Mouse (Mus musculus) Patski (cell line): ENCODE data around the gene Sftpa1. TPM values are rescaled to one million over a fixed set of nuclear protein-coding genes. Genes with fewer than 3 reads are reported as not detected.

Source experiments
- ATAC-seq: fragments of 100-300 bp; one replicate; pipeline ENCODE4 v1.8.0; 2021
- CTCF ChIA-PET: fragments of 350-600 bp; sonication (Branson Sonifier 250); formaldehyde crosslinking; loops from one replicate; lab custom pipeline; 2022; ENCODE audit warnings: inconsistent platforms; lab: Charles Lee
- POLR2A ChIA-PET: fragments of 350-600 bp; sonication (Branson Sonifier 250); formaldehyde crosslinking; loops from one replicate; lab custom pipeline; 2022; ENCODE audit warnings: antibody characterized with exemption, inconsistent platforms; lab: Charles Lee
- DNase-seq: peaks from one replicate; pipeline ENCODE4 v3.0.0-alpha.2; 2011; ENCODE audit warnings: low read depth, low spot score
- H3K27me3 ChIP-seq: fragments of 371-371 bp; one replicate; pipeline ENCODE4 v1.5.1; 2021
- CTCF ChIP-seq: fragments of 100-300 bp; IDR thresholded peaks from one replicate; pipeline ENCODE4 v1.5.1; 2021
- in situ Hi-C: fragments of 300-500 bp; cut with MboI; formaldehyde crosslinking; loops from 3 replicates; pipeline ENCODE4 v1.11.1; 2018; ENCODE audit warnings: low pct_unique_long_range_greater_than_20kb, mixed read lengths
- polyA plus RNA-seq: library from polyadenylated mRNA; unstranded; gene quantifications from one replicate; pipeline ENCODE4 v1.2.3, GENCODE M21; 2021

The Sftpa1 gene
- not detected for polyA plus RNA-seq

- TF ChIP-seq CTCF = no peak
- POLR2A ChIA-PET = no interaction called here
- no peak for ATAC-seq
- no peak for DNase-seq
- H3K27me3 ChIP-seq = peaks cover 54% of the 10 kb centered on the region
- CTCF ChIA-PET = no interaction called here
- in situ Hi-C loops = no loop called here
Observed at GRCm38 (mm10) chr14:41131540-41131939, at the start of gene Sftpa1. Gene Sftpa1 (plus strand): TSS chr14:41131782.

- ChIA-PET CTCF (interaction anchor here (1.1 kb wide), 1 partner anchor 8 kb away, joined by 3 read pairs; no protein-coding TSS in a partner anchor), POLR2A (no interaction called here)
- no peak for ATAC-seq
- H3K27me3 ChIP-seq = peaks cover 60% of the 10 kb centered on the region
- no peak for TF ChIP-seq CTCF
- in situ Hi-C loops = no loop called here
- DNase-seq = no peak
Observed at GRCm38 (mm10) chr14:41082408-41082807, 49.2 kb upstream of the Sftpa1 start.

DNA sequence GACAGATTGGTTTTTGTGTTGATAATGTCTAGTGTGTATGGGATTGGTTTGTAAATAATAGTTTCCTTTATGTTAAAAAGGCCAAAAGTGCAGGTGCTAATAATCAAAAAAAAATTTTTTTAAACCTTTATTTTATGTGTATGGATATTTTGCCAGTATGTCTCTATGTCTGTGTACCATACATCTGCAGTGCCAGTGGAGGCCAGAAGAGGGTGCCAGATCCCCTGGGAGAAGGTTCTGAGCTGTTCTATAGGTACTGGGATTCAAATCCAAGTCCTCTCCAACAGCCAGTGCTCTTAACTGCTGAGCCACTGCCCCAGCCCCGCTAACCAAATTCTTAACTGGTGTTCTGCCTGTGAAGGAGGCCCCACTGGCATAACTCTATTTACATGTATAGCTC lies 44.1 kb upstream of the Sftpa1 start:
- DNase-seq (no peak), ATAC-seq (no peak)
- CTCF ChIA-PET = interaction anchor here (1.4 kb wide), 1 partner anchor 9 kb away, joined by 3 read pairs; no protein-coding TSS in a partner anchor

DNA sequence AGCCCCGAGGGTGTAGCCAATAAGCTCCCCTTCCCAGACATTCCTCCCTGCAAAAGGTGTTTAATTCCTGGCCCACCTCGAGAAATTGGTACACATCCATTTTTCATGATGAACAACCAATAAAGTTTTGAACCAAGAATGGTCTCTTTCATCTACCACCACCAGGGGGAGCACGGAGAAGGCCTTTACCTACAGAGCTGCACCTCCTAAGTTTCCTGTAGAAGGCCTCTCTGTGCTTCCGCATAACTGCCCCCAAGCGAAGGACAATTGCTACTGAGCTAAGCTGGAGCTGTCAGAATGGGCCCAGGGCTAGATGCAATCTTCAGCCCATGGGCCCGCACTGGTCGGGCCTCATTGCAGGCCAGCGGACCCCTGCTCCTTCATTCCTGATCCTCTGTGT lies 40.8 kb upstream of the Sftpa1 start:
- ATAC-seq = no peak
- POLR2A ChIA-PET = interaction anchor here (0.6 kb wide), 1 partner anchor 396 kb away, joined by 5 read pairs; no protein-coding TSS in a partner anchor
- CTCF ChIA-PET = interaction anchor here (1.0 to 2.8 kb wide), 5 partner anchors 8 to 72 kb away, joined by 3 to 8 read pairs (median 6); no protein-coding TSS in a partner anchor
- in situ Hi-C loops = loop anchor here (5.0 kb wide), 1 partner anchor 72 kb away; no protein-coding TSS in a partner anchor
- H3K27me3 ChIP-seq = peaks cover 48% of the 10 kb centered on the region
- no peak for DNase-seq
- peak; percentile 69 for TF ChIP-seq CTCF

More for the DNA sequence above, 44.1 kb upstream of the Sftpa1 start:
- peak; percentile 50 for TF ChIP-seq CTCF
- POLR2A ChIA-PET = no interaction called here
- peaks cover 48% of the 10 kb centered on the region for H3K27me3 ChIP-seq
- in situ Hi-C loops = no loop called here

- DNase-seq = no peak
- no peak for ATAC-seq
- ChIA-PET CTCF (interaction anchor here (0.9 to 1.6 kb wide), 6 partner anchors 9 to 67 kb away, joined by 3 to 7 read pairs (median 4); partner anchors contain the start of gene Mat1a), POLR2A (no interaction called here)
- H3K27me3 ChIP-seq = peaks cover 41% of the 10 kb centered on the region
- peak; percentile 59 for TF ChIP-seq CTCF
- in situ Hi-C loops = loop anchor here (5.0 kb wide), 1 partner anchor 68 kb away; no protein-coding TSS in a partner anchor
Observed at GRCm38 (mm10) chr14:41094114-41094513, 37.5 kb upstream of the Sftpa1 start.

DNA sequence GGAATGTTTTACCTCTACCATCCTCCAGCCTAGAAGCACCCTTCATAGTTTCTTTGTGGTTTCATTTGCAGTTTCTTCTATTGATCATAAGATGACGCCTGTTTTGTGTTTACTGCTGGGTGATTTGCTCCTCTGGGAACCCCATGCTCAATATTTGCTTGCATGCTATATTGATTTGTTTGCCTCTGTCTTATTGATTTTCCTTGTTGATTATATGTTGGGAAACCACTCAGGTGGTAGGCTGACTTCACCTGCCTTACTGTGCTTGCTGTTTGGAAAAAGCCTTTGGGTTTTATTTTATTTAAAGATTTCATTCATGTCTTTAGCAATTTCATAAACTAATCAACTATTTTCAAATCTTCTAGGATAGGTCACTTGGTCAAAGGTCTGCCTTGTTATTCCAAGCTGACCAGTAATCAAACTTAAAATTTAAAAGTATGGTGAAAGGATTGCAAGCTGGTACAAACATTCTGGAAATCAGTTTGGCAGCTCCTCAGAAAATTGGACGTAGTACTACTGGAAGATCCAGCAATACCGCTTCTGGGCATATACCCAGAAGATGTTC lies 35.2 kb upstream of the Sftpa1 start:
- no peak for ATAC-seq
- DNase-seq = no peak
- in situ Hi-C loops = no loop called here
- POLR2A ChIA-PET = no interaction called here
- TF ChIP-seq CTCF = no peak
- CTCF ChIA-PET = interaction anchor here (0.7 kb wide), 1 partner anchor 10 kb away, joined by 3 read pairs; no protein-coding TSS in a partner anchor
- H3K27me3 ChIP-seq = peaks cover 37% of the 10 kb centered on the region

- TF ChIP-seq CTCF = no peak
- peaks cover 53% of the 10 kb centered on the region for H3K27me3 ChIP-seq
- ATAC-seq = no peak
- ChIA-PET POLR2A (no interaction called here), CTCF (interaction anchor here (1.1 kb wide), 1 partner anchor 29 kb away, joined by 4 read pairs; no protein-coding TSS in a partner anchor)
- in situ Hi-C loops = no loop called here
- DNase-seq = no peak
Observed at GRCm38 (mm10) chr14:41098726-41099125, 32.9 kb upstream of the Sftpa1 start.

DNA sequence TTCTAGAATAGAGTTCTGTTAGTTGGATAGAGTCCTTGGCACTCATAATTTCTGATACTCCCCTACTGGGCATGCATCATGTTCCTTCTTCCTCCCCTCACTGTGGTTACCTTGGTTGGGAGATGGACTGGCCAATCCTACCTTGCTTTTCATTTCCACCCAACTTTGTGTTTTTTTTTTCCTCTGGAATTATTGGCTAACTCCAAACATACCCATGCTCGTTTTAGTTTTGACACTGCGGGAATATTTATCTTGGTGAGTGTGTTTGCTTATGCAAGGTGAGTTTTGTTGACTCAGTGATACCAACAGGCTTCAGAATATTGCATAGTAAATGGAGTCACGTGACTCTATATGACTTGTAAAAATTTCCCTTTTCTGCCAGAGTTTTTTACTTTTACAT lies 30.9 kb upstream of the Sftpa1 start:
- no peak for TF ChIP-seq CTCF
- peaks cover 47% of the 10 kb centered on the region for H3K27me3 ChIP-seq
- CTCF ChIA-PET = no interaction called here
- DNase-seq (no peak), ATAC-seq (no peak)
- POLR2A ChIA-PET = no interaction called here
- in situ Hi-C loops = no loop called here

DNA sequence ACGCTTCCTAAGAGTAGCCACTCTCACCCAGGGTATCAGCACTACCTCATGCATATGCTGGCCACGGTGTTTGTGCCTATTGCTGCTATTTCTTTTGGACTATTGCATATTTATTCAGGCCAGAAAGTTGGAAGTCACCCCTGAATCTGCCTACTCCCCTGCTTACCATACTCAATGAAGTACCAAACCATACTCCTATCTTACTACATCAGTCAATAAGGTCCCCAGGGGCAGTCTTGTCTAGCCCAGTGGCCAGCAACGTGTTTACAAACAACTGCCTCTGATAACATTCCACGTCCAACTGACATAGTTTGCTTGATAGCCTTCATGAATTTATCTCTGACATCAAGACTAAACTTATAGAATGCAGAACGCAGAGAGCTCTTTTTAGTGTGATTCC lies 30.3 kb upstream of the Sftpa1 start:
- ATAC-seq (no peak), DNase-seq (no peak)
- peaks cover 42% of the 10 kb centered on the region for H3K27me3 ChIP-seq
- ChIA-PET CTCF (no interaction called here), POLR2A (no interaction called here)
- no peak for TF ChIP-seq CTCF
- in situ Hi-C loops = no loop called here

- in situ Hi-C loops = no loop called here
- peaks cover 39% of the 10 kb centered on the region for H3K27me3 ChIP-seq
- no peak for DNase-seq
- ChIA-PET CTCF (interaction anchor here (0.7 to 1.8 kb wide), 3 partner anchors 8 to 1484 kb away, joined by 3 to 5 read pairs (median 3); no protein-coding TSS in a partner anchor), POLR2A (no interaction called here)
- ATAC-seq = no peak
- TF ChIP-seq CTCF = no peak
Observed at GRCm38 (mm10) chr14:41102269-41102668, 29.3 kb upstream of the Sftpa1 start.

DNA sequence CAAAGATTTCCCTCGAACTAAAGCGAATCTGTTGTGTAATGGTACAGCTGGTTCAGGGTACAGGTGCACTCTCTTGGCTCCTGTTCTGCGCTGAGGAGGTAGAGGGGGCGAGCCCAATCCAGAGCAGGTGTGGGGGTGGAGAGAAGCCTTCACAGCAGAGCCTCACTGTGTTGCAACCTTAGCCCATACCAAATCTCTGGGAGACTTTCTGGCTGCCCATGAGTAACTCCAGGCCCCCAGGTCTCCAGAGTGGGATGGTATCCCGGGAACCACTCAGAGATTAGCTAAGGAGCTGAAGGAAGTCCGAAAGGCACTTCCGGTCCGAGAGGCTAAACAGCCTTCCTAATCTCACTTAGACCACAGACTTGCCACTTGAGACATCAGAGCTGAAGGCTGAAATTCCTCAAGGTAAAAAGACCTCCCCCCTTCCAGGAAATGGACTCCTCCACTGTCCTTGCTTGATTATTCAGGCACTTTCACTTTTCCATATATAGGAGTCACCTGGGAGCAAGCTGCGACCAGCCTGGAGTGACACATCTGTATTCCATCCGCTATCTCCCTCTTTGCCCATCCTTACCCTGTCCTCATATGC lies 26.6 kb upstream of the Sftpa1 start, which contains the start of gene Mat1a:
Gene Mat1a (plus strand): TSS at position 183 of the 592 bp plus-strand sequence.
- H3K27me3 ChIP-seq = peaks cover 57% of the 10 kb centered on the region
- DNase-seq = no peak
- no peak for ATAC-seq
- CTCF ChIA-PET = interaction anchor here (2.4 kb wide), 1 partner anchor 11 kb away, joined by 7 read pairs; no protein-coding TSS in a partner anchor
- POLR2A ChIA-PET = interaction anchor here (0.6 kb wide), 1 partner anchor 420 kb away, joined by 4 read pairs; no protein-coding TSS in a partner anchor
- in situ Hi-C loops = no loop called here
- no peak for TF ChIP-seq CTCF
